Mouse (Mus musculus) gastrocnemius, postnatal 25 days (tissue): ENCODE measurements around the gene Naa80. TPM values are rescaled to one million over a fixed set of nuclear protein-coding genes. Genes with fewer than 3 reads are reported as not detected.

Experiments used
- DNase-seq: peaks from one replicate; pipeline ENCODE4 v3.0.0; 2022
- total RNA-seq, 2 experiments: library from RNA; stranded (reverse); gene quantifications; 1 replicate in 1 of 2; 2 replicates in 1 of 2; pipeline ENCODE4 v1.2.3; 2021

Naa80 gene
- total RNA-seq, 2 experiments from 2014 or later: 10.4 to 13.4 TPM

DNA sequence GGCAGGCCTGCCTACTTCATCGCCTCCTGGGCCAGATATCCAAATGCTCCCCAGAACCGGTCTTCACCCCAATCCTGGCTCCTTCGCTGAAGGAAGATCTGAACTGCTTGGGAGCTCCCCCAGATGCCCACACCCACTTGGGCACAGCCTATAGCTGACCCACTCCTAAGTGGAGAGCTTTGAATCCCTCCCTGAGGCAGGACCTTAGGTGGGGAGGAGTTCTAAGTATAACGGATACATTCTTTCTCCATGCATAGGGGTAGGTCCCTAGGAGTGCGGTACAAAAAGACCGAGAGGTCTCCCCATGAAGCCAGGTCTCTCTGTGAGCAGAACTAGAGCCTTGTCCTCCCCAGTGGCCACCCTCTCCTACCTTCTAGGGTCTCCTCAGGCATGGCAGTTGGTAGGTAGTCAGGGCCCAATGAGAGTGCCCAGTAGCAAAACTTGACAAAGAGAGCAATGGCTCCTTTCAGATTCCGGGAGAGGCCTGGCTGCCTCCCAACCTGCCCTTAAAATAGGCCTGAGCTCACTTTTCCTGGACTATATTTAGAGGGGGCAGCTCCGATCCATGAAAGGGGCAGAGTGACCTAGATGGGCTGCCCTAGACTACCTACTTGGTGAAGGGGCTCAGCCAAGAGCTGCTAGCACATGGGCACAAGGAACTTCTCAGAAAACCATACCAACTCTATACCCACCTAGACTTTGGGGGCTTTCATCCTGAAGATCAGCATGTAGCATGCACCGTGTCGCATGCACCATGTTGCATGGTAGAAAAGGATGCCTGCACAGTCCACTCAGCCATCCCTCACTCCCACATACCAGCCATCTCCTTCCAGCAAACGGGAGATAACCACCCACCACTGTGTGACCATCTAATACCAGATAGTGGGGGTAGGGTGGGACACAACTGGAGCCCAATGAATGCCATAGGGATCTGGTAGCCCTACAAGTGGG is 18.2 kb downstream of the Naa80 start:
- peak; percentile 70 for DNase-seq

DNA sequence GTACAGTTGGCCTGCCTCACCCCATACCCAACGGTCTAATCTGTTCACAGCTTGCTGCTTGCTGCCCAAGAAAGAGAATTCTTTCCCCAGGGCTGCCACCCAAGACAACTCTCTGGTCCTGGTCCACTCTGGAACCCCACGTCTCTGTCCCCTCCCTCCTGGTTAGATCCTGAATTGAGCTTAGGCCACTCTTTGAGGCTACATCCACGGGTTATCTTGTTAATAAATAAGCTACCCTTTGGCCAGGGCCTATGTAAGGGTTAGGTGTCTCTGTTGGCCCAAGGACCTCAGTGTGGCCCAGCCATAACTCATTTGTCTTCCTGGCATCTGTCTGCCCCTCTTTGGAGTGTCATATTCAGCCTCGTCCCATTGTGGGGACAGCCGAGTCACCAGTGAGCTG is 19.7 kb downstream of the Naa80 start:
- no peak for DNase-seq

DNA sequence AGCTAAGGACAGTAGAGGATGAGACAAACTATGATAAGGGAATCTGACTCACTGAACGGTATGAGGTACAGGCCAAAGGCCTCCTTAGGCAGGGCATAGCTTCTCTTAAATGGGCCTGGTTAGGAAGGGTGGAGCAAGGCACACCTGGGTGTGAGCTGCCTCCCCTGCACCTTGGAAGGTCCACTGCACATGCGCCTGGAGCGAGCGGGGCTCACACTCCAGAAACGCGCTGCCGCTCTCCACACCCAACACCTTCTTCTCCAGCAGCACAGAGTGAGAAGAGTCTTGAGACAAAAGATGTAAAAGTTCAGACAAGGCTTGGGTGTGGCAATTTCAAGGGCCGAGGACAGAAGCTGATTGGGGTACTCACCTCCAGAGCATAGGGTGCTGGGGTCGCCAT is 20.7 kb downstream of the Naa80 start:
- no peak for DNase-seq

DNA sequence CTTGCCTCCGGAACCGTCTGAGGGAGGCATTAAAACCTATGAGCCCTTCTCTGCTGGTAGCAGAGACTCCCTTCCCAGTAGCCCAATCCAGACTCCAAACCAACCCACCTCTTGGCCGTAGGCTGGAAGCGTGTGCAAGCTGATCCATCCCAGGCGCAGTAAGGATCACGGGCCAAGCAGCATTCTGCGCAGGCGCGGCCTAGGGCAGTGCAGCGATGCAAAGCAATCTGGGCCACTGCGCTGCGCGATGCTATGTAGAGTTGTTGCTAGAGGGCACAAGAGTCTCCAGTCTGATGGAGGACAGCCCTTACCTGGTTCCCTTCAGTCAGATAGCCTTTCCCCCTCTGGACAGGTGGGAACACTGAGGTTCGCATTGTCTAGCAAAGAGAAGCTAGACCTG is 21.2 kb downstream of the Naa80 start:
- peak; percentile 56 for DNase-seq

DNA sequence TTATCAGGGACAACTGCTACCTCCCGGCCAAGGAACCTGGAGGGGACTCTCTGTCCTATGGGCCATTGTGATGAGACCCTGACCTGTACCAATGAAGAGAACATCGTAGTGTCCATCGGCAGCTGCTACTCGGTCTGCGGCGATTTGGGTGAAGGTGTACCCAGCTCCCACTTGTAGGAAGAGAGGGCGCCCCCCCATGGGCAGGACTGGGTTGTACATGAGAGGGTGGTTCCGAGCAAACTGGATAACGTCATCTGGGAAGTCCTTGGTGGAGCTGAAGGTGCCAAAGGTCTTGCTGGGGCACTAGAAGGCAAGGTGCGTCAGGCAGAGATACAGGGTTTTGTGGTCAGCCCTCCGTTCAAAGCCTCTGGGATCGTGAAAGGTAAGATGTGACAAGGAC is 22.1 kb downstream of the Naa80 start:
- no peak for DNase-seq

DNA sequence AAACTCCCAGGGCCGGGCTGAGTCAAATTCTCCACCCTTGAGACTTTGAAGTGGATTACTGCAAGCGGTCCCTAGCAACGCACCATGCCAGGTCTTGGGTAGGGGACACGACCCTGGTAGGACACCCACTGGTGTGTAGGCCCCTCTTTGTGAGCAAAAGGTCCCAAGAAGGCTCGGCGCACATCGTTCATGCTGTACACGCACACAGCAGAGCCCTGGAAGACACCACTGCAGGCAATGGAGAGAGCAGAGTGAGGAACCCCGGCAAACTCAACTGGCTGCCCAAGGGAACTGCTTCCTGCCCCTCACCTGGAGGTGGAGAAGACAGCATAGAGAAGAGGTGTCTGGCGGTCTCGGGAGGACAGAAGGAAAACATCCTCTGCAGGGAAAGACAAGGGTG is 22.6 kb downstream of the Naa80 start:
- no peak for DNase-seq

DNA sequence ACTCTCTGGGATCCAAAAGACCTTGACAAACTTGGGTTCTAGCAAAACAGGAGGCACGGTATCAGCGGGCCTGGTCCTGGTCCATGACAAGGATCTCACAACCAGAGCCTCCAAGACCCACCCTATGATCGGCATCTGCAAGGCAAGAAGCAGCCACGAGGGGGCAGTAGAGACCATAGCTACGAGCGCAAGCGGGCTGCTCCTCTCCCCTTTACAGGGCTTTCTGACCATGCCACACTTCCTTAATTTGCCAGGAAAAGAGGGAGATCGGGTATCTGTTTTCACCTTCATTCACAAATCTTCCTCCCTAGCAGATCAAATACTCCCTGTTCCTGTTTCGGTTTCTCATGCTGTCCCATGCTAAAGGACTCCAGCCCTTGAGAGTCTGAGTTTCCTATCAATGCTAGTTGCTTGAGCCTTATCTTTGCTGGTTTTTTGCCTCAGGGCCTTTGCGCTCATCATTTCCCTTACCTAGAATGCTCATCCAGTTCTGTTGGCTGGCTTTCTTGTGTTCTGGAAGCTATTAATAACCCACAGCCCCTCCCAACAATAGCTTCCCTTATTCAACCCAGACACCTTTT is 23.5 kb downstream of the Naa80 start:
- DNase-seq: peak; percentile 83

DNA sequence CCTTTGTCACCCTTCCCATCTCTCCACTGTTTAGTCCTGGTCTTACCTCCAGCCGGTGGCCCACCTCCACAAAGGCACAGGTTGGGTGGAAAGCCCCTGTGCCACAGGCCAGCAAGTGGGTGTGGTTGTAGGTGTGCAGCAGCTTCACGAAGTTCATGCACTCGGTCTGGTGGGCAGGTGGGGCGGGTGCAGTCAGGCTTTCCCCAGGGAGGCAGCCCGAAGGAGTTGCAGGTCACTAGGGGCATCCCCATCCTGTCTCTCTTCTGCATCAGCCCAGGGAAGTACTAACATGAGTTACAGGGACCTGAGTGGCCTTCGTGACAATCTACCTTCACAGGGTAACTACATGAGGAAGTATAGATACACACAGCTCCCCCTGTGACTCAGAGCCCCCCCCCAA is 24.6 kb downstream of the Naa80 start:
- no peak for DNase-seq

DNA sequence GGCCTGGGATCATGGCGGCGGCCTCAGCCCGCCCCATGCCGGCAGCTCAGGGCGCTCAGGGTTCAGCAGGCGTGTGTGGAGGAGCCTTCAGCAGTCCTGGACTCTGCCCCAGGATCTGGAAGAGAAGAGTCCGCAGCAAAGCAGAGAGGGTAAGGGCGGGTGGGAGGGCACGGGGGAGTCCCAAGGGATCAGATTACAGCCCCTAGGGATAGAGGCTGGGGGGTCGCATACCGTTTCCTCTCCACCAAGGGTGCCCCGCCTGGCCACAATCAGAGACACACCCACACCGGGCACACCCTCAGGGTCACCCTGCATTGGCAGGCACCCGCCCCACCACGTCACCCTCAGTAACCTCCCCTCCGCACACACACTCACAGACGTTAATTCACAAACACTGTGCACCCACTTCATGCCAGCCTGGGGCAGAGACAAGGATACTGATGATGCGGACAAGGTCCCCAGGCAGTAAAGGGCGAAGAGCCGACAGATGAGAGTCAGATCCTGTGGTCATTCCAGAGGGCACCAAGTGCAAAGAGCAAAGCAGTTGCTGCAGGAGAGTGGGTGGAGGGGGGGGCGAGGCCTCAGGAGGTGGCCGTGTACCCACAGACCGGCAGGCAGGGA is 26.5 kb downstream of the Naa80 start:
- DNase-seq: no peak

DNA sequence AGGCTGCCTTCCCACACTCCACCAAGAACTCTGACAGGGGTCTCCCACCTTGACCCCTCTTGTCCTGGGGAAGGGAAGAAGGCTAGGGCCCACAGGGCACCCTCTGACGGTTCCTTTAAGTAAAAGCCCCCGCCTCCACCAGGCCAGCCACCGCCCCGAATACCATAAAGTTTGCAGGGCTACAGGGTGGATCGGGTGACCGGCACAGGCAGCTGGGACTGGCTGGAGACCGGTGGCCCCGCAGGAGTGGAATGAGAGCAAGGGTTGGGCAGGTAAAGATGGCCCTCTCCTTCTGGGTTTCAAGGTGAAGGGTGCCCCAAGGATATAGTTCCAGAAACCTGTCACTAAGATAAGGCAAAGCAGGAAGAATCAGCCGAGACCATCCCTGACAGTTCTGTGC is 27.9 kb downstream of the Naa80 start:
- no peak for DNase-seq

DNA sequence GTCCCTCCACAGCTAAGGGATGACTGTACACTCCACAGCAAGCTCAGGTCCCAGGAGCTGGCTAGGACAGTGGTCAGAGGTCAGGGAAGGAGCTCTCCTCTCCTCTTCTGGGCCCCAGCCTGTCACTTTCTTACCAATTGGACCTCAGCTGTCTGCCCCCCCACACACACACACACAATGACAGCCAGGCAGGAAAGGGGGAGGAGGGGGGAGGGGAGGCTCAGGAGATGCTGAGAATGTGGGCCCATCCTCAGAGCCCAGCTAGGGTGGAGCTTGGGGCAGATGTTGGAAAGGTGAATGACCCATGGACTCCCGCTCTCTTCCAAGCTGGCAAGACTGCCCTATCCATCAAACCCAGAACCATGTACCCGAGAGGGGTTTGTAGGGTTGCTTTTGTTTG is 28.3 kb downstream of the Naa80 start:
- DNase-seq: no peak

DNA sequence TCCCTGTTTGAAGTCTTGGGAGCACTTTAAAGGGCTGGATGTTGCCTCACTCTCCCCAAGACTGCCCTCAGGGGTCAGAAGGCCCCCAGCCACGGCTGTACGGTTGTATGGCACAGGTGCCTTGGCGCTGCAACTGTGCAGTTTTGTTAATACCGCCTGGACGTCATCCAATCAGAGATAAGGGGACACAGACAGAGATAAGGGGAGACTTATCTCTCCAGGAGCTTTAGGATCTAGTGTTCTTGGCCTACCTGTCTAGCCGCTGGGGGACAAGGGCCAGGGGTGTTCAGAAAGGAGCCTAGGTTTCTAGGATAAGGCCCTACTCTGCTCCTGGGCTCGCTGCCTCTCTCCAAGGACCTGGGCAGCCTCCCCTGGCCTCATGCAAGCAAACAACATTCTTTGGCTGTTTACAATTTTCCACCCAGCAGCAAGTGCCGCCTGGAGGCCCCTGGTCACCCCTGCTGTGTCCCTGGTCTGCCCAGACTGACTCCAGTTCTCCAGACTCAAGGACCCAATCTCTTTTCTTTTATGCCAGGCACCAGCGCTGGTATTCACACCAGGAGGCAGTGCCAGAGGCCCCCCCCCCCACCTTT is 29.1 kb downstream of the Naa80 start:
- DNase-seq: no peak

DNA sequence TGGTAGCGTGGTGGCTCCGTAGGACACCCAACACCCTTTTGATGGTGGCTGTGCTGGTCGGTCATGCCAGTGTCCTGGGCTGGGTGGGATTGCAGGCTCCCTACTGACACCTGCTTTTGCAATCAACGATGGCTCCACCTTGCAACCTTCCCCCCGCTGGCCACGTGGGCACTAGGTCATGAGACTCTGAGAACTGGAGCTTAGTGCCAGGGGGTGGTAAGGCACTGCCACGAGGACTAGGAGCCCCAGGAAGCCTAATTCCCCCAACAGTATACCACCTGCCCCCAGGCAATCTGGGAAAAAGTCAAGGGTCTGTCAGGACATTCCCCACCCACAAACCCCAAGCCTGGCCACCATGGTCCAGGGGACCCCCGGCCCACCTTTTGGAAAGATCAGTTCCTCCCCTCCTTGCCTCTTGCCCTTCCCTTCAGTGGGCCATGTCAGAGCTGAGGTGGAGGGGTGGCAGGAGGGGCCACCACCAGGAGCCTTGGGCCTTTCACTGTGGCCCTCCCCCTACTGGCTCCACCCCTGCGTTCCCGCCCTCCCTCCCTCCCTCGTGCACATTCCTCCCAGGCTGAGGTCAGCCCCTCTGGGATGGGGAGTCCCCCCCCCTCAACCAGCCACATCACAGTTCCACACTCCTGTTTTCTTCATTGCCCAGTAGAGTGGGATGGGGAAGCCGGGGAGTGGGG is 30.2 kb downstream of the Naa80 start, which contains the start of gene Sema3b:
Gene Sema3b (minus strand): TSS at position 489 of the 692 bp plus-strand sequence.
- peak; percentile 74 for DNase-seq

DNA sequence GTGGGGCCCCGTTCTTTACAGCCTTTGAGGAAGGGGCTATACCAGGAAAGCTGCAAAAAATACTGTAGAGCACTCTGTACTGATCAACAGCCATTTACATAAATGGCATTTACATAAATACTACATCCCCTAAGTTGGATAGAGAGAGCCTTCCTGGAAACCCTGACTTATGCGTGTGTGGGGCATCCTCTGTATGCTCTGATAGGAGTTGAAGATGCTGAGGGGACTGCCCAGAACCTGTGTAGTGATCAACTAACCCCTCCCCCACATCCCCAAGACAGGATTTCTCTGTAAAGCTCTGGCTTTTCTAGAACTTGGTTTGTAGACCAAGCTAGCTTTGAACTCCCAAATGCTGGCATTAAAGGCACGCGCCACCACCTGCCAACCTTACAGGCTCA is 30.7 kb downstream of the Naa80 start:
- DNase-seq: no peak

DNA sequence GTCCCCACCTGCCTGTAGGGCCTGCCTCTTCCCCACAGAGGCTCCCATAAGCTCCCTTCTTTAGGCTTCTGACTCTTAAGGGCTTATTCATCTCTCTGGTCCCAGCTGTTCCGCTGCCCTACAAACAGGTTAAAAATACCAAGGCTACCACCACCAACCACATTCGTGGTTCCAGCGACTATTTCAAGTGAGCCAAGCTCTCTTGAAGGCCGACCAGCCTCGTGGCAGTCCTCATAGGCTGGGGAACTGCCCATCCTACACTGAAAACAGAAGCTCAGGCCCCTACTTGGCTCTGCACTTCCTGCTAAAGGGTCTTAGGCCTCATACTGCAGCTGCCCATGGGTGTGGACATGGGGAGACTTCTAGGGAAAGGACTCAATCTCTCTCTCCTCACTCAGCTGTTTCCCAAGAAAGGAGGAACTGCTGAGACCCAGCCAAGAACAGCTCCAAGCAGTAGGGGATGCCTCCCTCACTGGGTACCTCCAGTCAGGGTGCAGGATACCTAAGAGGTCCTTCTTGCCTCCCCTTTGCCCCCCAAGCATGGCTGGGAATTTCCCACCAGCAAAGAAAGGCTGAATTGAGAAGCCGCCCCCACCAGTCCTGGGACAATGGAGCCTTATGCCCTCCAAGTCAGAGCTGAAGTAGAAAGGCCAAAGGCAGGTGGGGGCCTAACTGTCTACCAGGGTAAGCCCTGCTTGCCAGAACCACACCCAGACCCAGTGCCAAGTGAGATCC is 32.9 kb downstream of the Naa80 start:
- DNase-seq: no peak

DNA sequence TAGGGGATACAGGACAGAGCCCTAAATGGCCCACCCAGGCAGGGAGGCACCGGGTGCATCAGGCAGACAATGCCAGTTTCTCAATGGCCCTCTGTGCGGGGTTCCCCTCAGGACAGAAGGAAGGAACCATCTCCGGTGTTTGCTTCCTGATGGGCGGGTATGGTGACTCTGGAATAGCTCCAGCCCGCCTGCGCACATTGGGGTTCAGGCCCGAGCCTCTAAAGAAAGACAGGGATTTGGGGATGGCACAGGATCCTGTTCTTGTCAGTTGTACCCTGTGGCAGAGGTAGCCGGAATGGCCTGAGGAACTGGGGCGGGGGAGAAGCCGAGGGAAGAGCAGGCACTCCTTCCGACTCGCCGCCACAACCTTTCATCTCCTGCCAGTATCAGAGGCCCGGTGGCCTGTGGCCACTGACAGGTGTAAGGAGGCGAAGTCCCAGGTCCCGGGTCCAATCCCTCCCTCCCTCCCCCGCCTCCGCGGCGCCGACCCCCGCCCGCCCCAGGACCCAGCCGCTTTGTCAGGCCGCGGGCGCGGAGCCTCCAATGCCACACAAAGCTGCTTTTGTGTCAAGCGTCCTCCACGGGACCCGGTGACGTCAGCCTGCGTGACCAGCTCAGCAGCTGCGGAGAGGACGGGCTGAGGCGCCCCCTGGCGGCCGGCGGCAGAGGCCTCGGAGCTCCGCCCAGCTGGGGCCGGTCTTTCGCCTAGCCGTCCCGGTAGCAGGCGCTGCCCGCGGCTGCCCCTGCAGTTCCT is 33.7 kb downstream of the Naa80 start:
- DNase-seq: peak; percentile 98

DNA sequence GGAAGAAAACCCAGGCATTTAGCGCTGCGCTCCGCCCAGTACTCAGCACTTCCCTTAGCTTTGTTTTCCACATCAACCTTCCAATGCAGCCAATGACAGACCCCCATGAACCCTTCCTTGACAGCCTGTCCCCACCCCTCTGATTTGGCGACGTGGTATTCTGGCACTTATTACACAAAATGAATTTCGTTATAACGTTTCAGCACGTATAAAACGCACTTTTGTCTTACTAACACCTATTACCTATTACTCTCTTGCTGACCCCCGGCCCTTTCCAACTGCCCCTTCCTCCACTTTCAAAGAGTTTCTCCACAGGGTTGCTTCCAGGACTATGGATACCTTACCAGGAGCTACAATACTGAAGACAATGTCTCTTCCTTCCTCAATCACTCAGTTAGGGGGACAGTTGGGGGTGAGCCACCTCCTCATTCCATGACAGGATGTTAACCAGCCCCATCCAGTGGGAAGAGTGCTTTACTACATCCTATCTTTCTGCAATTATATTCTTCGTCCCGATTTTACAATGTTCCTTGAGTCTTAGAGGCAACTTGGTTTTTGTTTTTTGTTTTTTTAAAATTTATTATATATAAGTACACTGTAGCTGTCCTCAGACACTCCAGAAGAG is 34.4 kb downstream of the Naa80 start:
- no peak for DNase-seq

DNA sequence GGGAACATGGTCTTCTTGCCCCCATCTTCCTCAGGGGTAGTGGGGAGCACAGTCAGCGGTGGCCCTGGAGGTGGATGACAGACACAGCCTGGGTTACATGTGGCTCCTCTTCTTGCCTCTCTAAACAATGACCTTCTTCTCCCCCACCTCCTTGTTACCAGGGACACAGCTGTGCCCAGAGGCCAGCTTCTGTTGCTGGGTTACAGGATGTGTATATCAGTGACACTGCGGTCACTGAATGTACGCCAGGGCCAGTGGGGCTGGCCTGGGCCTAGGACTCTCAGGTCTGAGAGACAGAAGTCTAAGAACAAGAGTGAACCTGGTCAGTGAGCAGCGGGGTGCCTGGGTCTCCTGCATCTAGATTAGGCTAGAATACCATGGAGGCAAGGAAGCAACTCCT is 36.3 kb downstream of the Naa80 start:
- no peak for DNase-seq

DNA sequence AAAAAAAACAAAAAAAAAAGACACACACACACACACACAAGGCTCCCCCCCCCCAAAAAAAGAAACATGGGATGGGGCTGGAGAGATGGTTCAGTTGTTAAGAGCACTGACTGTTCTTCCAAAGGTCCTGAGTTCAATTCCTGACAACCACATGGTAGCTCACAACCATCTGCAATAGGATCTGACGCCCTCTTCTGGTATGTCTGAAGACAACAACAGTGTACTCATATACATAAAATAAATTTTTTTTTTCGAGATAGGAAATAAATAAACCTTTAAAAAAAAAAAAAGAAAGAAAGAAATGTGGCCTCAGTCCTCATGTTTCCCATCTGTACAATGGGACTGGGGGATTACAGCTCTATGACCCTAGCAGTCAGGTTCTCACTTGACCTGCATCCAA is 38.8 kb downstream of the Naa80 start:
- no peak for DNase-seq

DNA sequence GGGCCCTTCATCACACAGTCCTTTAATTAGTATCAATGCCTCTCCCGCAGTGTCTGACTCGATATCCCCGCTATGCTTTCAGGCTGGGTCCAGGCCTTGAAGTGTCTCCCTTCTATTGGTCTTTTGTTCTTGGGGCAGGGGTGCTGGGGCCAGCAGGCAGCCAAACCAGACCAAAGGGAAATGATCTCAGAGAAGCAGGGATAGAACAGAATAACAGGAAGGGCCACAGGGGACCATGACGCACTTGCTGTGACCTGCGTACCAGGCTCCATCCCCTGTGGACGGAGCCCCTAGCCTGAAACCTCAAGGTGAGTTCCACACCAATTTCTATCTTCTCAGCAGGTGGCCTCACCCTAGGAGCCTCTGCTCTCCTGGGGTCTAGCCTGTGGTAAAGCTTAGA is 39.4 kb downstream of the Naa80 start:
- no peak for DNase-seq
